In genomic region chr11:44944401-44944800, GRCm38 (mm10) we compare ENCODE assay signal across 12 mouse cellular contexts.
"Had no signal": no experiment of that assay in that cellular context is flagged by ENCODE, and none has a peak within 500 bp of the region (broad histone marks: within the 10 kb centered on the region; RNA-seq: fewer than 3 reads in every experiment).

No protein-coding gene starts in this region.

- H3K4me3 ChIP-seq: limb, embryonic 13.5 days; liver, embryonic 12.5 days; lung, embryonic 15.5 days; midbrain, embryonic 12.5 days had no signal

- H3K9me3 ChIP-seq: limb, embryonic 13.5 days; liver, embryonic 12.5 days; lung, embryonic 15.5 days; midbrain, embryonic 12.5 days had no signal

- ATAC-seq: intestine, postnatal 0 days; liver, embryonic 12.5 days; midbrain, embryonic 16.5 days had no signal

- H3K4me1 ChIP-seq: liver, embryonic 12.5 days; midbrain, embryonic 12.5 days had no signal

- H3K9ac ChIP-seq: limb, embryonic 13.5 days; liver, embryonic 12.5 days; lung, embryonic 15.5 days; midbrain, embryonic 12.5 days had no signal

- H3K36me3 ChIP-seq: limb, embryonic 13.5 days; liver, embryonic 12.5 days; lung, embryonic 15.5 days; midbrain, embryonic 12.5 days had no signal

- H3K4me2 ChIP-seq: limb, embryonic 13.5 days; liver, embryonic 12.5 days; lung, embryonic 15.5 days; midbrain, embryonic 12.5 days had no signal

- H3K27me3 ChIP-seq: limb, embryonic 13.5 days; liver, embryonic 12.5 days; lung, embryonic 15.5 days; midbrain, embryonic 12.5 days had no signal

- H3K27ac ChIP-seq: limb, embryonic 13.5 days; liver, embryonic 12.5 days; lung, embryonic 15.5 days; midbrain, embryonic 12.5 days had no signal

- DNase-seq: kidney, adult 8-10 months; kidney, postnatal 36 days; layer of hippocampus, adult 9-11 months; layer of hippocampus, postnatal 36 days; left cerebral cortex, postnatal 4 days; right cerebral cortex, postnatal 25 days had no signal
